Mouse (Mus musculus) cerebellum, adult 2 months (tissue): ENCODE results near the gene Umps.

Experiments used
- CTCF ChIP-seq: fragments of 200-500 bp; IDR thresholded peaks from 2 replicates; pipeline ENCODE4 v1.5.1; 2011; ENCODE audit warnings: low read depth, mild to moderate bottlenecking, control low read depth, low read length, moderate library complexity, borderline replicate concordance; ENCODE audit not compliant: insufficient read depth
- POLR2A ChIP-seq: fragments of 200-500 bp; IDR thresholded peaks from 2 replicates; pipeline ENCODE4 v1.6.1; 2011; ENCODE audit warnings: low read length, control low read depth, borderline replicate concordance; ENCODE audit not compliant: insufficient read depth

DNA sequence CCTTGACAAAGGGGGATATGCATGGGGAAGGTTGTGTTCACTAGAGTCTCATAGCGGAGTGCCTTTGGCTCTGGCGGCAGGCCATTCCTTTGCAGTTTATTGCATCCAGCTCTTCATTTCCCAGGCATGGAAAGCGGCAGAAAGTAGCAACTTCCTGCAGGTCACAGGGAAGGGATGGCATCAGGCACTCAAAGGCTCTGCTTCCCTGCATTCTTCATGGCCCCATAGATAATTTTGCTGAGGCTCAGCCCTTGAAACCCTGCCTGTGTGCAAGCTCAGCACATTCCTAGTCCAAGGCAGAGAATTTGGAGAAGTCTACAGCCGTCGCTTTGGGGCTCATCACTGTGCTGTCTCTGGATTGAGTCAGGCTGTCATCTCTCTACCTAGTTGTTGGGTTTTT lies 49.4 kb downstream of the Umps start:
- TF ChIP-seq POLR2A (no peak), CTCF (no peak)
